ENCODE assay signal across 8 mouse cellular contexts in the genomic region with DNA sequence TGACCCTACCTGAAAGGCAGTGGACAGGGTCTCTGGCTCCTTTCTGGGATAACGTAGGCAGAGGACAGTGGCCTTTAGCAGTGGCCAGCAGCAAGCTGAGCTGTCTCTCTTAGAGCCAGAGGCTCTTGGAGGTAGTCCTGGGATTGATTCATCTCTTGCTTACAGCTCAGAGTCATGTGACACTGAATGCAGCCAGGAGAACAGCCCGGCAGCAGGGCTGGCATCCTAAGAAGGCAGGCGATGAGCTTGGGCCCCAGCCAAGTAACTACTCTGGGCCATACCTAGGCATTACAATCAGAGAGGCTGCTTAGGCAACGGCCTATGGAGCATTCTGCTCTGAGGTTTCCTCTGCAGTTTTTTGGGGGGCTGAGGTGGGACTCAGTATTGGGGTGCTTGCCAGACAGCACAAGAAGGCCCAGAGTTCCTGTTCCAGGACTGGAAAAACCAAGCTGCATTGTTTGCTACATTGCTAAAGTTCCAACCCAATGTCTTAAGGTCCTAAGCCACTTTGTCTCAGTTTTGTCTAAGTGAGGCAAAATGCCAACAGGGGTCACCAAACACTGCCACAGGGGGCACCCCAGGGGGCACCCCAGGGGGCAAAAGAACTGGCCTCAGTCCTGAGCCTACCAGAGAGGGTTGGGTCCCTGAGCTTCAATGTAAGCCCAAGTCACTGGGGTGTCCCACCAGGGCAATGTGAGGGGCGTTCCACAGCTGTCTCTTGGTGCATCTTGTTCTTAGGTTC. TPM values are rescaled to one million over a fixed set of nuclear protein-coding genes. Genes with fewer than 3 reads are reported as not detected.
DNase-seq lines count a peak whose midpoint lies in the region; ATAC-seq lines count a peak whose summit lies in the region.
"Had no signal": no experiment of that assay in that cellular context is flagged by ENCODE, and none has a peak within 500 bp of the region (broad histone marks: within the 10 kb centered on the region; RNA-seq: fewer than 3 reads in every experiment).

No protein-coding gene starts in this region.

- no peak overlapping the region for H3K4me3 ChIP-seq in midbrain, embryonic 15.5 days
- H3K4me3 ChIP-seq in midbrain, embryonic 13.5 days (replicated peaks) = no peak overlapping the region
- no peak overlapping the region for H3K4me3 ChIP-seq in kidney, embryonic 16.5 days (ENCODE audit: low read length)

- no peak overlapping the region for H3K27ac ChIP-seq in midbrain, embryonic 15.5 days
- no peak overlapping the region for H3K27ac ChIP-seq in midbrain, embryonic 13.5 days
- no peak overlapping the region for H3K27ac ChIP-seq in kidney, embryonic 16.5 days (ENCODE audit: low read length)

- 0 out of 2 replicates have a peak, but pooled peaks have one; percentile 22 for ATAC-seq in midbrain, embryonic 15.5 days (replicated peaks)
- no peak for ATAC-seq in midbrain, embryonic 13.5 days
- ATAC-seq in kidney, embryonic 16.5 days (ENCODE audit: low FRiP score, low TSS enrichment) = no peak

- H3K27me3 ChIP-seq in midbrain, embryonic 15.5 days (replicated peaks) = peaks cover 12% of the 10 kb centered on the region; the same call in 1 of the 2 replicates
- peaks cover 49% of the 10 kb centered on the region for H3K27me3 ChIP-seq in midbrain, embryonic 13.5 days
- peaks cover 4% of the 10 kb centered on the region for H3K27me3 ChIP-seq in kidney, embryonic 16.5 days (ENCODE audit: insufficient read depth, low read length)

- intact Hi-C loops in heart, postnatal 14 days (cut with DNase I) = no loop called here

- whole genome bisulfite sequencing in midbrain, embryonic 15.5 days = 61% methylated on average over 5 of the region's 5 CpGs
- 73% methylated on average over 5 of the region's 5 CpGs for WGBS in midbrain, embryonic 13.5 days
- WGBS in kidney, embryonic 16.5 days = 75% methylated on average over 5 of the region's 5 CpGs

- H3K36me3 ChIP-seq in midbrain, embryonic 15.5 days (replicated peaks) = no peaks in the 10 kb centered on the region
- no peaks in the 10 kb centered on the region for H3K36me3 ChIP-seq in midbrain, embryonic 13.5 days
- no peaks in the 10 kb centered on the region for H3K36me3 ChIP-seq in kidney, embryonic 16.5 days (ENCODE audit: insufficient read depth, low read length)

- peaks cover 34% of the 10 kb centered on the region for H3K4me1 ChIP-seq in midbrain, embryonic 15.5 days
- H3K4me1 ChIP-seq in midbrain, embryonic 13.5 days (replicated peaks) = peaks cover 37% of the 10 kb centered on the region
- peaks cover 28% of the 10 kb centered on the region for H3K4me1 ChIP-seq in kidney, embryonic 16.5 days (ENCODE audit: insufficient read depth, low read length)

- peak; percentile 91 to 94 for DNase-seq in cerebellum, adult 18-20 months
- DNase-seq in heart, postnatal 14 days = peak; percentile 41 to 53
- peak; percentile 60 to 67 for DNase-seq in right cerebral cortex, postnatal 36 days (ENCODE audit: low spot score in 2 of 2)
- no peak for DNase-seq in natural killer cell, adult 2 months (ENCODE audit: low spot score in 2 of 2)

- H3K9ac ChIP-seq in midbrain, embryonic 15.5 days = no peak overlapping the region
- no peak overlapping the region for H3K9ac ChIP-seq in midbrain, embryonic 13.5 days (replicated peaks)
- H3K9ac ChIP-seq in kidney, embryonic 16.5 days (replicated peaks; ENCODE audit: low read length) = no peak overlapping the region

- H3K4me2 ChIP-seq in midbrain, embryonic 15.5 days = no peak overlapping the region
- no peak overlapping the region for H3K4me2 ChIP-seq in midbrain, embryonic 13.5 days (replicated peaks)
- no peak overlapping the region for H3K4me2 ChIP-seq in kidney, embryonic 16.5 days (replicated peaks; ENCODE audit: low read depth, low read length)

- H3K9me3 ChIP-seq in midbrain, embryonic 15.5 days = no peaks in the 10 kb centered on the region
- no peaks in the 10 kb centered on the region for H3K9me3 ChIP-seq in midbrain, embryonic 13.5 days
- no peaks in the 10 kb centered on the region for H3K9me3 ChIP-seq in kidney, embryonic 16.5 days (ENCODE audit: low read length)

RNA-seq across cellular contexts. Expression of gene Trhr2, which starts 12.6 kb away (rescaled TPM):
- not detected in 2 replicates for polyA plus RNA-seq in midbrain, embryonic 15.5 days (2015; fragmentation: Nextera tagmentation; extraction: Ambion mirVana)
- polyA plus RNA-seq in midbrain, embryonic 13.5 days (2015; fragmentation: Nextera tagmentation; extraction: Ambion mirVana) = not detected in 2 replicates
- not detected for total RNA-seq in heart, postnatal 14 days (2021)
- polyA plus RNA-seq in kidney, embryonic 16.5 days (2015; fragmentation: Nextera tagmentation; extraction: Ambion mirVana) = not detected in 2 replicates
- polyA plus RNA-seq: neural tube, embryonic 11.5 days had no signal

RNA-seq across cellular contexts. Expression of gene Zc3h18, which starts 28.4 kb away (rescaled TPM):
- polyA plus RNA-seq in midbrain, embryonic 15.5 days (2015; fragmentation: Nextera tagmentation; extraction: Ambion mirVana) = 38.9 and 41.3 TPM in 2 replicates
- polyA plus RNA-seq in midbrain, embryonic 13.5 days (2015; fragmentation: Nextera tagmentation; extraction: Ambion mirVana) = 40.0 and 44.9 TPM in 2 replicates
- 10 to 100 TPM; 22.4 to 22.8 TPM for total RNA-seq in heart, postnatal 14 days (2021)
- polyA plus RNA-seq in kidney, embryonic 16.5 days (2015; fragmentation: Nextera tagmentation; extraction: Ambion mirVana) = 50.1 and 50.6 TPM in 2 replicates

Comparison
In these comparisons a context has a peak if more than half of its experiments do, and no peak if none do; other contexts are left out.
1. DNase-seq: peak in cerebellum, adult 18-20 months (2 of 2), heart, postnatal 14 days (2 of 2) and right cerebral cortex, postnatal 36 days (2 of 2); none in natural killer cell, adult 2 months (0 of 2).